Mouse (Mus musculus) gastrocnemius, adult 18-20 months (tissue): ENCODE measurements at regions not wholly inside any gene's neighbourhood (a gene's known extent, or its start where the extent isn't known, plus 50 kb on each side); places are given as distances from the start of the nearest gene placed in this dataset.
"Not testable (repeated sequence)": the region's sequence is repeated elsewhere in the genome, so short reads cannot be mapped to it uniquely, and the experiment has no call there.

Experiments
- DNase-seq: peaks from one replicate; pipeline ENCODE4 v3.0.0; 2021; ENCODE audit warnings: low spot score

GRCm38 (mm10) chr10:31143856-31144488, 169.2 kb upstream of the Hddc2 start:
- no peak for DNase-seq

GRCm38 (mm10) chr10:31144489-31144872, 168.7 kb upstream of the Hddc2 start:
- DNase-seq, result no peak

- peak; percentile 22 for DNase-seq
Measured at GRCm38 (mm10) chr10:31173169-31173686, 140.0 kb upstream of the Hddc2 start.

- no peak for DNase-seq
Measured at GRCm38 (mm10) chr10:31189577-31189976, 123.6 kb upstream of the Hddc2 start.

- not testable (repeated sequence) for DNase-seq
Measured at GRCm38 (mm10) chr10:31212164-31212563, 101.0 kb upstream of the Hddc2 start.

GRCm38 (mm10) chr10:31212778-31213454, 100.3 kb upstream of the Hddc2 start:
- DNase-seq, result no peak

- no peak for DNase-seq
Measured at GRCm38 (mm10) chr10:31221902-31222301, 91.3 kb upstream of the Hddc2 start.

GRCm38 (mm10) chr10:31229078-31229477, 84.1 kb upstream of the Hddc2 start:
- DNase-seq, result no peak

- no peak for DNase-seq
Measured at GRCm38 (mm10) chr10:31242442-31242966, 70.7 kb upstream of the Hddc2 start.

GRCm38 (mm10) chr10:31252584-31253381, 60.4 kb upstream of the Hddc2 start:
- DNase-seq, result no peak

- no peak for DNase-seq
Measured at GRCm38 (mm10) chr10:31256934-31257333, 56.2 kb upstream of the Hddc2 start.

- no peak for DNase-seq
Measured at GRCm38 (mm10) chr10:31257611-31258010, 55.6 kb upstream of the Hddc2 start.

- no peak for DNase-seq
Measured at GRCm38 (mm10) chr10:31260914-31261313, 52.3 kb upstream of the Hddc2 start.
